Mouse (Mus musculus): ENCODE measurements around the gene Rab6a.

DNA sequence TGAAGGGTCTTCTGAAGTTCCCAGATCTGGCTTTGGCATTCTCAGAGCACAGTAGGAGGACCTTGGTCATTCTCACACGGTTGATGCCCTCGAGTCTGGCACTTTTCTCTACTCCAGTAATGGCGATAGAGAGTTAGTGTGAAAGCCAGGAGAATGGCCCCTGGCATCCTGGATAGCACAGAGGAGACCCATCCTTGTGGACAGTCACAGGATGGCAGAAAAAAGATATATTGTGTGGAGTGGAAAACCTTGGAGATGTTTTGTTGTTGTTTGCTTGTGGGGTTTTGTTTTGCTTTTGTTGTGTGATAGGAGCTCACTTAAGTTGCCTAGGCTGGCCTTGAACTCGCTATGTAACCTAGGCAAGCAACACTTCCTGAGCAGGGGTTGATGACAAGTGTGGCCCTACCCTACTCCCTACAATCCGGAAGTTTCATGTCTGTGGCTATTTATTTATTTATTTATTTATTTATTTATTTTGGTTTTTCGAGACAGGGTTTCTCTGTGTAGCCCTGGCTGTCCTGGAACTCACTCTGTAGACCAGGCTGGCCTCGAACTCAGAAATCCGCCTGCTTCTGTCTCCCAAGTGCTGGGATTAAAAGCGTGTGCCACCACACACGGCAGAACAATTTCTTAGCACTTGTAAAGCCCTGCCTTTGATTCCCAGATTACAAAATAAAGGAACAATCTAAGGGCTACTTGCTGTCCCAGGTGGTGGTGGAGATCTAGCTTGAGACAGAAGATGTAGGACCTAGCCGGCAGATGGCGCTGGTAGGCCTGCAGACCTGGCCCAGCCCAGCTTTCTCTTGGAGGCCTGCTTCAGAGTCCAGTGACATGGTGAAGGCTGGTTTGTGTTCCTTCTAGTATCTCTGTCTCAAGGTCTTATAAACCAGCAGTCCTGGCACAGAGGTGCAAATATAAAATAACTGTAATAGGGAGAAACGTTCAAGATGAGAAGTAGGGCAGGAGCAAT lies 78.1 kb downstream of the Rab6a start:
- TF ChIP-seq CTCF (IDR thresholded peaks at IDR 0.05; ENCODE audit: low read depth) (peak; percentile 85), EP300 (IDR thresholded peaks at IDR 0.05; ENCODE audit: low read depth) (no peak)
